Mouse (Mus musculus) liver, postnatal 0 days (tissue): Measurements from ENCODE around the gene Dnajc16.

Experiments used
- CTCF ChIP-seq: sonication (generic); IDR thresholded peaks from 2 replicates; pipeline ENCODE4 v1.5.1; 2016; ENCODE audit warnings: antibody characterized with exemption, low read depth
- EP300 ChIP-seq: IDR thresholded peaks from 2 replicates; pipeline ENCODE4 v1.6.1; 2016; ENCODE audit warnings: antibody characterized with exemption, low read depth, mild to moderate bottlenecking

- TF ChIP-seq CTCF (no peak), EP300 (no peak)
Measured at GRCm38 (mm10) chr4:141723673-141724068, 67.1 kb downstream of the Dnajc16 start.
